In genomic region chr7:131696889-131697288, GRCm38 (mm10) we compare ENCODE assay signal across 21 mouse cellular contexts.
A peak's percentile ranks its signal among the peaks of the same experiment; 100 is the strongest.
DNase-seq lines count a peak whose midpoint lies in the region; ATAC-seq lines count a peak whose summit lies in the region.
"Had no signal": no experiment of that assay in that cellular context is flagged by ENCODE, and none has a peak within 500 bp of the region (broad histone marks: within the 10 kb centered on the region; RNA-seq: fewer than 3 reads in every experiment).

No protein-coding gene starts in this region.

- H3K27ac ChIP-seq in forebrain, embryonic 10.5 days, result no peak overlapping the region
- no peak overlapping the region for H3K27ac ChIP-seq in forebrain, embryonic 11.5 days (ENCODE audit: low read depth, low read length)
- no peak overlapping the region for H3K27ac ChIP-seq in midbrain, embryonic 11.5 days (ENCODE audit: low read depth, low read length)
- no peak overlapping the region for H3K27ac ChIP-seq in midbrain, embryonic 16.5 days (ENCODE audit: low read length)
- H3K27ac ChIP-seq: hindbrain, embryonic 15.5 days; kidney, postnatal 0 days; layer of hippocampus, adult 2 months; left cerebral cortex, adult 2 months; liver, embryonic 13.5 days; stomach, embryonic 15.5 days had no signal

- no peak overlapping the region for H3K4me3 ChIP-seq in forebrain, embryonic 10.5 days
- no peak overlapping the region for H3K4me3 ChIP-seq in forebrain, embryonic 11.5 days (ENCODE audit: low read depth, low read length)
- no peak overlapping the region for H3K4me3 ChIP-seq in midbrain, embryonic 11.5 days (ENCODE audit: low read depth, low read length)
- no peak overlapping the region for H3K4me3 ChIP-seq in midbrain, embryonic 16.5 days (ENCODE audit: low read depth, low read length)
- H3K4me3 ChIP-seq: hindbrain, embryonic 15.5 days; layer of hippocampus, adult 2 months; left cerebral cortex, adult 2 months; liver, embryonic 13.5 days; stomach, embryonic 15.5 days had no signal

- no peak overlapping the region for H3K4me2 ChIP-seq in forebrain, embryonic 11.5 days (ENCODE audit: low read depth, low read length, severe bottlenecking)
- no peak overlapping the region for H3K4me2 ChIP-seq in midbrain, embryonic 11.5 days
- H3K4me2 ChIP-seq in midbrain, embryonic 16.5 days (ENCODE audit: low read length), result no peak overlapping the region
- H3K4me2 ChIP-seq: hindbrain, embryonic 15.5 days; liver, embryonic 13.5 days; stomach, embryonic 15.5 days had no signal

- H3K27me3 ChIP-seq in forebrain, embryonic 10.5 days (ENCODE audit: poor library complexity, severe bottlenecking), result peaks cover 28% of the 10 kb centered on the region
- no peaks in the 10 kb centered on the region for H3K27me3 ChIP-seq in forebrain, embryonic 11.5 days (ENCODE audit: control insufficient read depth, insufficient read depth, low read length)
- no peaks in the 10 kb centered on the region for H3K27me3 ChIP-seq in midbrain, embryonic 11.5 days (ENCODE audit: control insufficient read depth, insufficient read depth, low read length)
- H3K27me3 ChIP-seq in midbrain, embryonic 16.5 days (ENCODE audit: control insufficient read depth, insufficient read depth, low read depth, low read length), result no peaks in the 10 kb centered on the region
- H3K27me3 ChIP-seq: hindbrain, embryonic 15.5 days; liver, embryonic 13.5 days; stomach, embryonic 15.5 days had no signal

- WGBS in forebrain, embryonic 10.5 days, result 10% methylated on average over 3 of the region's 3 CpGs
- 11% methylated on average over 3 of the region's 3 CpGs for WGBS in forebrain, embryonic 11.5 days
- WGBS in midbrain, embryonic 11.5 days, result 8% methylated on average over 3 of the region's 3 CpGs
- WGBS in midbrain, embryonic 16.5 days, result 19% methylated on average over 3 of the region's 3 CpGs

- DNase-seq in forebrain, embryonic 10.5 days (ENCODE audit: extremely low spot score, low spot score), result peak; percentile 30
- DNase-seq in forebrain, embryonic 11.5 days (ENCODE audit: low spot score), result no peak
- DNase-seq in midbrain, embryonic 11.5 days (ENCODE audit: low spot score, missing footprints), result peak; percentile 86
- DNase-seq in embryo, embryonic 9.5 days (ENCODE audit: extremely low spot score), result peak; percentile 34
- peak; percentile 68 for DNase-seq in retina, postnatal 1 day
- DNase-seq in lung, postnatal 36 days, result no peak
- no peak for DNase-seq in spleen, postnatal 10 days (ENCODE audit: low spot score in 2 of 2)
- DNase-seq: adrenal gland, postnatal 36 days; cerebellum, adult 8-10 months; gastrocnemius, postnatal 14 days; liver, embryonic 13.5 days; spleen, adult 18-20 months; thymus, postnatal 14 days had no signal

- H3K9me3 ChIP-seq in forebrain, embryonic 10.5 days, result no peaks in the 10 kb centered on the region
- no peaks in the 10 kb centered on the region for H3K9me3 ChIP-seq in forebrain, embryonic 11.5 days (ENCODE audit: control insufficient read depth, low read length)
- H3K9me3 ChIP-seq in midbrain, embryonic 11.5 days (ENCODE audit: control insufficient read depth, low read length), result no peaks in the 10 kb centered on the region
- no peaks in the 10 kb centered on the region for H3K9me3 ChIP-seq in midbrain, embryonic 16.5 days (replicated peaks; ENCODE audit: control insufficient read depth, low read length, poor library complexity, severe bottlenecking)
- H3K9me3 ChIP-seq: hindbrain, embryonic 15.5 days; liver, embryonic 13.5 days; stomach, embryonic 15.5 days had no signal

- no peak; the same call in 1 of the 2 replicates for ATAC-seq in forebrain, embryonic 11.5 days (replicated peaks; ENCODE audit: low FRiP score)
- ATAC-seq in midbrain, embryonic 11.5 days (ENCODE audit: low FRiP score), result peak; percentile 79
- ATAC-seq in midbrain, embryonic 16.5 days, result no peak
- ATAC-seq: intestine, embryonic 16.5 days; Patski had no signal

- H3K4me1 ChIP-seq in forebrain, embryonic 10.5 days, result peaks cover 18% of the 10 kb centered on the region
- no peaks in the 10 kb centered on the region for H3K4me1 ChIP-seq in forebrain, embryonic 11.5 days (replicated peaks; ENCODE audit: control insufficient read depth, insufficient read depth, low read length)
- H3K4me1 ChIP-seq in midbrain, embryonic 11.5 days (ENCODE audit: control insufficient read depth, insufficient read depth, low read length), result 0 out of 2 replicates have a peak, but pooled peaks cover 3% of the 10 kb centered on the region
- H3K4me1 ChIP-seq in midbrain, embryonic 16.5 days (ENCODE audit: control insufficient read depth, insufficient read depth, low read length), result no peaks in the 10 kb centered on the region
- H3K4me1 ChIP-seq: hindbrain, embryonic 15.5 days; liver, embryonic 13.5 days; stomach, embryonic 15.5 days had no signal

- H3K36me3 ChIP-seq in forebrain, embryonic 10.5 days (replicated peaks), result no peaks in the 10 kb centered on the region
- H3K36me3 ChIP-seq in forebrain, embryonic 11.5 days (ENCODE audit: control insufficient read depth, insufficient read depth, low read length), result no peaks in the 10 kb centered on the region
- H3K36me3 ChIP-seq in midbrain, embryonic 11.5 days (ENCODE audit: control insufficient read depth, insufficient read depth, low read length), result no peaks in the 10 kb centered on the region
- no peaks in the 10 kb centered on the region for H3K36me3 ChIP-seq in midbrain, embryonic 16.5 days (ENCODE audit: control insufficient read depth, insufficient read depth, low read length)
- H3K36me3 ChIP-seq: hindbrain, embryonic 15.5 days; liver, embryonic 13.5 days; stomach, embryonic 15.5 days had no signal

- no peak overlapping the region for H3K9ac ChIP-seq in forebrain, embryonic 11.5 days (ENCODE audit: low read length)
- H3K9ac ChIP-seq in midbrain, embryonic 11.5 days (ENCODE audit: low read length), result no peak overlapping the region
- no peak overlapping the region for H3K9ac ChIP-seq in midbrain, embryonic 16.5 days (ENCODE audit: low read depth, low read length)
- H3K9ac ChIP-seq: hindbrain, embryonic 15.5 days; liver, embryonic 13.5 days; stomach, embryonic 15.5 days had no signal

Comparison
In these comparisons a context has a peak if more than half of its experiments do, and no peak if none do; other contexts are left out.
1. DNase-seq: peak in forebrain, embryonic 10.5 days (single experiment), midbrain, embryonic 11.5 days (single experiment), embryo, embryonic 9.5 days (single experiment) and retina, postnatal 1 day (single experiment); none in forebrain, embryonic 11.5 days (single experiment), lung, postnatal 36 days (single experiment) and spleen, postnatal 10 days (0 of 2).